Comparison of ENCODE assay signal across 8 mouse cellular contexts in genomic region chr4:63545231-63545958, GRCm38 (mm10). TPM values are rescaled to one million over a fixed set of nuclear protein-coding genes. Genes with fewer than 3 reads are reported as not detected.
DNase-seq lines count a peak whose midpoint lies in the region; ATAC-seq and TF ChIP-seq lines count a peak whose summit lies in the region.

No protein-coding gene starts in this region.

- peak overlapping the region; percentile 84 for H3K4me2 ChIP-seq in embryonic facial prominence, embryonic 14.5 days (ENCODE audit: low read depth, low read length)
- peak overlapping the region; percentile 83 for H3K4me2 ChIP-seq in limb, embryonic 12.5 days
- H3K4me2 ChIP-seq in neural tube, embryonic 11.5 days (ENCODE audit: low read depth), result peak overlapping the region; percentile 67

- no peak for TF ChIP-seq CTCF in left cerebral cortex, adult 2 months (IDR thresholded peaks at IDR 0.05)

- no peaks in the 10 kb centered on the region for H3K9me3 ChIP-seq in embryonic facial prominence, embryonic 14.5 days (ENCODE audit: control insufficient read depth, low read length)
- H3K9me3 ChIP-seq in limb, embryonic 12.5 days, result no peaks in the 10 kb centered on the region
- no peaks in the 10 kb centered on the region for H3K9me3 ChIP-seq in neural tube, embryonic 11.5 days (ENCODE audit: control insufficient read depth, low read length)

- peaks cover 25% of the 10 kb centered on the region for H3K4me1 ChIP-seq in embryonic facial prominence, embryonic 14.5 days (ENCODE audit: control insufficient read depth, insufficient read depth, low read length)
- H3K4me1 ChIP-seq in limb, embryonic 12.5 days (replicated peaks), result peaks cover 27% of the 10 kb centered on the region
- peaks cover 16% of the 10 kb centered on the region for H3K4me1 ChIP-seq in neural tube, embryonic 11.5 days (ENCODE audit: control insufficient read depth, insufficient read depth, low read length)

- H3K27me3 ChIP-seq in embryonic facial prominence, embryonic 14.5 days (replicated peaks; ENCODE audit: control insufficient read depth, insufficient read depth, low read length), result no peaks in the 10 kb centered on the region
- no peaks in the 10 kb centered on the region for H3K27me3 ChIP-seq in limb, embryonic 12.5 days
- no peaks in the 10 kb centered on the region for H3K27me3 ChIP-seq in neural tube, embryonic 11.5 days (ENCODE audit: control insufficient read depth, insufficient read depth, low read length)

- intact Hi-C loops in left cerebral cortex, adult 2 months (cut with DNase I), result loop anchor here (5.0 kb wide), 1 partner anchor 53 kb away; no protein-coding TSS in a partner anchor
- intact Hi-C loops in left cerebral cortex, postnatal 14 days (cut with DNase I), result no loop called here

- H3K36me3 ChIP-seq in embryonic facial prominence, embryonic 14.5 days (ENCODE audit: control insufficient read depth, insufficient read depth, low read length), result peaks cover 18% of the 10 kb centered on the region
- H3K36me3 ChIP-seq in limb, embryonic 12.5 days, result peaks cover 25% of the 10 kb centered on the region
- H3K36me3 ChIP-seq in neural tube, embryonic 11.5 days (ENCODE audit: control insufficient read depth, insufficient read depth, low read length), result peaks cover 6% of the 10 kb centered on the region; the same call in 1 of the 2 replicates

- H3K4me3 ChIP-seq in left cerebral cortex, adult 2 months, result peak overlapping the region; percentile 69
- peak overlapping the region; percentile 89 for H3K4me3 ChIP-seq in embryonic facial prominence, embryonic 14.5 days (ENCODE audit: low read depth, low read length)
- H3K4me3 ChIP-seq in limb, embryonic 12.5 days (replicated peaks), result peak overlapping the region; percentile 87
- H3K4me3 ChIP-seq in neural tube, embryonic 11.5 days (ENCODE audit: low read depth, low read length), result peak overlapping the region; percentile 84

- H3K27ac ChIP-seq in left cerebral cortex, adult 2 months, result peak overlapping the region; percentile 91
- H3K27ac ChIP-seq in embryonic facial prominence, embryonic 14.5 days (replicated peaks; ENCODE audit: low read depth, low read length), result peak overlapping the region; percentile 78
- peak overlapping the region; percentile 88 for H3K27ac ChIP-seq in limb, embryonic 12.5 days
- H3K27ac ChIP-seq in neural tube, embryonic 11.5 days (ENCODE audit: low read depth, low read length), result peak overlapping the region; percentile 86

- WGBS in embryonic facial prominence, embryonic 14.5 days, result 20% methylated on average over 19 of the region's 26 CpGs
- WGBS in limb, embryonic 12.5 days, result 22% methylated on average over 26 of the region's 26 CpGs
- 21% methylated on average over 23 of the region's 26 CpGs for WGBS in neural tube, embryonic 11.5 days

- no peak for DNase-seq in left cerebral cortex, adult 2 months (ENCODE audit: extremely low spot score in 1 of 2, low spot score in 2 of 2)
- DNase-seq in left cerebral cortex, postnatal 14 days (ENCODE audit: low spot score in 2 of 2), result no peak
- no peak for DNase-seq in embryonic facial prominence, embryonic 14.5 days (ENCODE audit: low spot score)
- DNase-seq in neural tube, embryonic 11.5 days (ENCODE audit: low spot score), result no peak
- no peak for DNase-seq in urinary bladder, postnatal 4 days (ENCODE audit: low spot score in 2 of 2)
- no peak for DNase-seq in ovary, postnatal 10 days (ENCODE audit: low spot score)

- no peak for ATAC-seq in embryonic facial prominence, embryonic 14.5 days (ENCODE audit: low read depth)
- ATAC-seq in limb, embryonic 12.5 days (ENCODE audit: insufficient number of reproducible peaks, insufficient read depth, low FRiP score, low TSS enrichment, low read depth), result no peak
- ATAC-seq in neural tube, embryonic 11.5 days (ENCODE audit: insufficient read depth, low FRiP score, low TSS enrichment), result no peak
- ATAC-seq in inflammation-experienced regulatory T-cells, adult 6 months, result no peak

- H3K9ac ChIP-seq in embryonic facial prominence, embryonic 14.5 days (ENCODE audit: low read depth, low read length), result peak overlapping the region; percentile 94
- H3K9ac ChIP-seq in limb, embryonic 12.5 days (replicated peaks), result peak overlapping the region; percentile 90
- peak overlapping the region; percentile 92 for H3K9ac ChIP-seq in neural tube, embryonic 11.5 days (ENCODE audit: low read length)

RNA-seq across cellular contexts. Expression of gene Atp6v1g1, which starts 0.8 kb away (rescaled TPM):
- total RNA-seq in left cerebral cortex, adult 2 months (2021), result 100 to 1,000 TPM; 142 to 143 TPM
- 100 to 1,000 TPM; 132 to 140 TPM for total RNA-seq in left cerebral cortex, postnatal 14 days (2021)
- polyA plus RNA-seq in embryonic facial prominence, embryonic 14.5 days (2014; fragmentation: Nextera tagmentation; extraction: Ambion mirVana), result 271 and 275 TPM in 2 replicates
- polyA plus RNA-seq in limb, embryonic 12.5 days (2016; fragmentation: Nextera tagmentation; extraction: Ambion mirVana), result 293 and 317 TPM in 2 replicates
- polyA plus RNA-seq in neural tube, embryonic 11.5 days (2014; fragmentation: Nextera tagmentation; extraction: Ambion mirVana), result 388 and 403 TPM in 2 replicates
- 100 to 1,000 TPM; 197 to 241 (median 218) TPM for polyA plus RNA-seq in inflammation-experienced regulatory T-cells, adult 6 months (2017; shearing (Covaris generic))

RNA-seq across cellular contexts. Expression of gene Tmem268, which starts 13.2 kb away (rescaled TPM):
- total RNA-seq in left cerebral cortex, adult 2 months (2021), result 10 to 100 TPM; 10.2 to 11.3 TPM
- total RNA-seq in left cerebral cortex, postnatal 14 days (2021), result 1 to 10 TPM; 9.4 to 9.5 TPM
- polyA plus RNA-seq in embryonic facial prominence, embryonic 14.5 days (2014; fragmentation: Nextera tagmentation; extraction: Ambion mirVana), result 5.3 and 7.8 TPM in 2 replicates
- 8.8 and 11.6 TPM in 2 replicates for polyA plus RNA-seq in limb, embryonic 12.5 days (2016; fragmentation: Nextera tagmentation; extraction: Ambion mirVana)
- polyA plus RNA-seq in neural tube, embryonic 11.5 days (2014; fragmentation: Nextera tagmentation; extraction: Ambion mirVana), result 5.6 and 6.2 TPM in 2 replicates
- 10 to 100 TPM; 17.1 to 23.9 (median 19.5) TPM for polyA plus RNA-seq in inflammation-experienced regulatory T-cells, adult 6 months (2017; shearing (Covaris generic))

RNA-seq across cellular contexts. Expression of gene Whrn, which starts 49.6 kb away (rescaled TPM):
- total RNA-seq in left cerebral cortex, adult 2 months (2021), result 10 to 100 TPM; 45.1 to 53.7 TPM
- 10 to 100 TPM; 46.6 to 51.2 TPM for total RNA-seq in left cerebral cortex, postnatal 14 days (2021)
- polyA plus RNA-seq in embryonic facial prominence, embryonic 14.5 days (2014; fragmentation: Nextera tagmentation; extraction: Ambion mirVana), result 4.4 and 5.0 TPM in 2 replicates
- 14.7 and 14.8 TPM in 2 replicates for polyA plus RNA-seq in limb, embryonic 12.5 days (2016; fragmentation: Nextera tagmentation; extraction: Ambion mirVana)
- 8.0 and 10.5 TPM in 2 replicates for polyA plus RNA-seq in neural tube, embryonic 11.5 days (2014; fragmentation: Nextera tagmentation; extraction: Ambion mirVana)
- polyA plus RNA-seq in inflammation-experienced regulatory T-cells, adult 6 months (2017; shearing (Covaris generic)), result 1 to 10 TPM in 2 of 3 experiments, under 1 TPM in 1; 0.75 to 4.4 (median 3.9) TPM

RNA-seq across cellular contexts. Expression of gene Gm11213, which starts 59.7 kb away (rescaled TPM):
- total RNA-seq in left cerebral cortex, adult 2 months (2021), result not detected
- not detected for total RNA-seq in left cerebral cortex, postnatal 14 days (2021)
- not detected in 2 replicates for polyA plus RNA-seq in embryonic facial prominence, embryonic 14.5 days (2014; fragmentation: Nextera tagmentation; extraction: Ambion mirVana)
- not detected in 2 replicates for polyA plus RNA-seq in limb, embryonic 12.5 days (2016; fragmentation: Nextera tagmentation; extraction: Ambion mirVana)
- polyA plus RNA-seq in neural tube, embryonic 11.5 days (2014; fragmentation: Nextera tagmentation; extraction: Ambion mirVana), result not detected in 2 replicates
- not detected for polyA plus RNA-seq in inflammation-experienced regulatory T-cells, adult 6 months (2017; shearing (Covaris generic))
